Mouse (Mus musculus): ENCODE data around the gene 6330409D20Rik. TPM values are rescaled to one million over a fixed set of nuclear protein-coding genes. Genes with fewer than 3 reads are reported as not detected.

6330409D20Rik gene
- total RNA-seq (2021): not detected
- long read RNA-seq, experiment 1: 0 reads
- long read RNA-seq, experiment 2: 0 reads

- DNase-seq: no peak
These were observed at the start of gene 6330409D20Rik for GRCm38 (mm10) chr2:32740916-32741272. 6330409D20Rik (minus strand) TSS chr2:32741016.

GRCm38 (mm10) chr2:32788581-32788980 is 47.8 kb upstream of the 6330409D20Rik start:
- DNase-seq: no peak

- DNase-seq: peak in 1 of 2 experiments; percentile 38
These were observed 46.4 kb upstream of the 6330409D20Rik start for GRCm38 (mm10) chr2:32787176-32787575.

GRCm38 (mm10) chr2:32784048-32784681 is 43.3 kb upstream of the 6330409D20Rik start, which contains the start of gene Cfap157:
Cfap157 (minus strand) TSS chr2:32784428.
- DNase-seq: peak; percentile 67 to 69

GRCm38 (mm10) chr2:32781710-32782109 is 40.9 kb upstream of the 6330409D20Rik start:
- DNase-seq: no peak

- no peak for DNase-seq
These were observed 38.9 kb upstream of the 6330409D20Rik start for GRCm38 (mm10) chr2:32779714-32780113.

- peak; percentile 67 to 81 for DNase-seq
These were observed 38.3 kb upstream of the 6330409D20Rik start for GRCm38 (mm10) chr2:32779131-32779530.

- DNase-seq: no peak
These were observed 37.3 kb upstream of the 6330409D20Rik start for GRCm38 (mm10) chr2:32778081-32778480.

GRCm38 (mm10) chr2:32776192-32776591 is 35.4 kb upstream of the 6330409D20Rik start:
- DNase-seq: no peak

- DNase-seq: peak; percentile 98 to 99
These were observed 34.7 kb upstream of the 6330409D20Rik start, which contains the start of the genes Ttc16 and Ptrh1 for GRCm38 (mm10) chr2:32775359-32776074. Ttc16 (minus strand) TSS chr2:32775633. Ptrh1 (plus strand) TSS chr2:32775786.

GRCm38 (mm10) chr2:32772626-32773279 is 31.9 kb upstream of the 6330409D20Rik start:
- no peak for DNase-seq

GRCm38 (mm10) chr2:32771886-32772285 is 31.1 kb upstream of the 6330409D20Rik start:
- no peak for DNase-seq

GRCm38 (mm10) chr2:32769327-32770085 is 28.7 kb upstream of the 6330409D20Rik start:
- no peak for DNase-seq

- no peak for DNase-seq
These were observed 28.0 kb upstream of the 6330409D20Rik start for GRCm38 (mm10) chr2:32768661-32769285.

GRCm38 (mm10) chr2:32767241-32767640 is 26.4 kb upstream of the 6330409D20Rik start:
- no peak for DNase-seq

- DNase-seq: no peak
These were observed 22.5 kb upstream of the 6330409D20Rik start for GRCm38 (mm10) chr2:32763353-32763752.

- DNase-seq: no peak
These were observed 21.0 kb upstream of the 6330409D20Rik start for GRCm38 (mm10) chr2:32761859-32762258.

GRCm38 (mm10) chr2:32761361-32761760 is 20.5 kb upstream of the 6330409D20Rik start:
- no peak for DNase-seq

- no peak for DNase-seq
These were observed 18.2 kb upstream of the 6330409D20Rik start for GRCm38 (mm10) chr2:32759001-32759400.

- no peak for DNase-seq
These were observed 17.7 kb upstream of the 6330409D20Rik start for GRCm38 (mm10) chr2:32758503-32758902.

- peak; percentile 98 to 99 for DNase-seq
These were observed 16.4 kb upstream of the 6330409D20Rik start, which contains the start of gene Tor2a for GRCm38 (mm10) chr2:32757056-32757845. Tor2a (plus strand) TSS chr2:32757234.

All from heart, adult 18-20 months (tissue).